Mouse (Mus musculus): Measurements from ENCODE around the gene Oas1f.

DNA sequence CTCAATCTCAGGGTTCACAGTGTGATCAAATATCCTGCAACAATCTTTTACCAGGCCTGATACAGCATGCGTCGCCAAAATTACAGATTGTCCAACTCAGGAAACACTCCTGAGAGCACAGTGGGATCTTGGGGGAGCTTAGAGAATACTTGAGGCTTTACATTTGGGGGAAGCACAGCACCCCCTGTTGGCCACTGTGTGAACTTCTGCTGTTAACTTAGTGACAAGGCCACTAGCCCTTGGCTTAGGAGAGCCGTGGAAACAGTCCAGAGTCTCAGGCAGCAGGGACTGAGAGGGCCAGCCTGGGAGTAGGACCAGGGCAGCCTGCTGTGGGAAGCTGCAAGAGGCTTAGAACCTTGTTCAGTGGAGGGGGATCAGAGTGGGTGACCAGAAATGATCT is 31.2 kb upstream of the Oas1f start:
- TF ChIP-seq RAD21 (IDR thresholded peaks at IDR 0.05; ENCODE audit: low read depth, low read length) (peak; percentile 14), MAZ (IDR thresholded peaks at IDR 0.05; ENCODE audit: low read depth, low read length) (no peak), MYC (IDR thresholded peaks at IDR 0.05; ENCODE audit: low read depth, low read length) (no peak), JUND (conservative IDR thresholded peaks at IDR 0.05; ENCODE audit: low read depth, low read length) (no peak), CTCF (conservative IDR thresholded peaks at IDR 0.05 in 1 of 2, IDR thresholded peaks at IDR 0.05 in 1 of 2; ENCODE audit: low read depth in 2 of 2, low read length in 2 of 2) (peak; percentile 68 to 76), TBP (conservative IDR thresholded peaks at IDR 0.05; ENCODE audit: low read depth, low read length) (no peak), POLR2A (IDR thresholded peaks at IDR 0.05; ENCODE audit: low read depth, low read length) (no peak), ZMIZ1 (IDR thresholded peaks at IDR 0.05; ENCODE audit: low read depth, low read length) (no peak), ZC3H11A (IDR thresholded peaks at IDR 0.05; ENCODE audit: low read depth, low read length) (no peak), TCF12 (IDR thresholded peaks at IDR 0.05; ENCODE audit: low read depth, low read length) (no peak), ZNF384 (IDR thresholded peaks at IDR 0.05; ENCODE audit: low read depth, low read length) (no peak), UBTF (IDR thresholded peaks at IDR 0.05; ENCODE audit: low read depth, low read length) (no peak)

Measured in CH12.LX (cell line).